Mouse (Mus musculus) megakaryocyte, adult 5-6 weeks (primary cell): ENCODE measurements around the gene Tnip3. TPM values are rescaled to one million over a fixed set of nuclear protein-coding genes. Genes with fewer than 3 reads are reported as not detected.
A peak's percentile ranks its signal among the peaks of the same experiment; 100 is the strongest.

ENCODE experiments used
- ATAC-seq: 2 replicates; pipeline ENCODE4 v1.8.0; 2016; ENCODE audit warnings: mild to moderate bottlenecking, inconsistent platforms; ENCODE audit not compliant: poor library complexity, severe bottlenecking
- total RNA-seq, 2 experiments: library from RNA; stranded (forward) in 1 of 2; stranded (reverse) in 1 of 2; fragments of 153-499, 151-499 nt in 1 of 2; fragments of 221-1000, 200-1000 nt in 1 of 2; gene quantifications; 2 replicates each; pipeline versions ENCODE4 v1.2.3 to v1.2.4; 2015 to 2017

Tnip3 gene
- total RNA-seq, 2 experiments from 2014 or later, result 2.6 to 3.9 TPM

DNA sequence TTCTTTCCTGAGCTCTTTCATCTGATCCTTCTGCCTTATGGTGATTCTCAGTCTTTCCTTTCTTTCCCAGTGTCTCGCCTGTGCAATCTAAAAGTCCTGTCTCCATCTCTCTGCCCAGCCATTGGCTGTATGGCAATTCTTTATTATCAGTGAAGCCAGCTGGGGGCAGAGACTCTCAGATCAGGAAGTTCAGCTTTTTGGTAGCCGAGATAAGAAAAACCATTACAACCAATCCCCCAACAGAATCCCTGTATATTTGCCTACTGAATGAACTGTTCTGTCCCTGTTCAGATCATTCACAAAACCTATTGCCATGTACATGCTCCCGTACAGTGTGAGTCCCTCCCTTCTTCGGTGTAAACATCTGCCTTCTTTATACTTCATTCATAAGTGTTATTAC is 57.9 kb downstream of the Tnip3 start:
- no peak for ATAC-seq

DNA sequence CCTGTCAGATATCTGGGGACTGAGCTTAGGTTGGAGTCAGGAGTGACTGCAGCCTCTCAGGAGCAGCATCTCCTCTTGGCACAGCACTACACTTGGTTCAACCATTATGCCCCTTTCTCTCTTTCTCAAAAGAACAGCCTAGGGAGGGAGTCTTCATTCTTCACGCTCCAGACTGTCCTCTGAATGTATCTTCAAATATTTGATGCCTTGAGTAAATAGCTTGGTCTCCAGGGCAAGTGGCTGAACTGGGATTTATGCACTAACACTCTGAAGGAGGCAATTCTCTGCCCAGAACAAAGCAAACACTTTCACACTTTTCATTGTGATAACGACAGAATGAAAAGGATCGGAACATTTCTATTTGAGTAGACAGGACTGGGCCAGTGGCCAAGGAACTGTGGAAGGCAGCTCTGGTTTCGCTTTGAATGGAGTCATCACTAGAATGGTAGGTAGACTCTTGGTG is 59.8 kb downstream of the Tnip3 start:
- ATAC-seq, result peak; percentile 28

DNA sequence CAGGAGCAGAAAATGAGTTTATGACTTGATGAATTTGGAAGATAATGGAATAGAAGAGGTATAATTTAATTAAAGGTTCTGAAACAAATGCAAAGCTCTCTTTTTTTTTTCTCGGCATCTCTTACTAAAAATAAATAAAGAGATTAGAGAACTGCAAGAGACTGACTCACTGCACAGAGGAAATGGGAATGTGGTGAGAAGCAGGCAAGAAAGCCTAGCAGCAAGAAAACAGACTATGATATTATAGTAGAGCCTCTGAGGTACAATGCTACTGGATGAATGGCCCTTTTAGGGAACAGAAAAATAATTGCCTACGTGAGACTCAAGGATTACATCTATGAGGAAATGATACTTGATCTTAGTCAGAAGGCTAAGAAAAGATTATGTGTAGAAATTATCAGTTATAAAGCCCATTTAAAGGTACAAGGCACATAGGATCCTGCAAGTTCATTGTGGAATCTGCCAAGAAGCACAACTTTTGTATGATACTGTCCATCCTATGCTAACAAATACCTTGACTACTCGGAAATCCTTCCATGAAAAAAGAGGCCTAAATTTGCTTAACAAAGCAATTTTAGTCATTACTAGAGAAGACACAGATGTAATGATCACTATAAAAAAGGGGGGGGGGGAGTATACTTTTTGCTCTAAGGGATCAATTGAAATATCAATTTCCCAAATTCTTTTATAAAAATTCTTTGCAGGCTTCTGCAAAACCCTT is 60.4 kb downstream of the Tnip3 start:
- peak; percentile 79 for ATAC-seq

DNA sequence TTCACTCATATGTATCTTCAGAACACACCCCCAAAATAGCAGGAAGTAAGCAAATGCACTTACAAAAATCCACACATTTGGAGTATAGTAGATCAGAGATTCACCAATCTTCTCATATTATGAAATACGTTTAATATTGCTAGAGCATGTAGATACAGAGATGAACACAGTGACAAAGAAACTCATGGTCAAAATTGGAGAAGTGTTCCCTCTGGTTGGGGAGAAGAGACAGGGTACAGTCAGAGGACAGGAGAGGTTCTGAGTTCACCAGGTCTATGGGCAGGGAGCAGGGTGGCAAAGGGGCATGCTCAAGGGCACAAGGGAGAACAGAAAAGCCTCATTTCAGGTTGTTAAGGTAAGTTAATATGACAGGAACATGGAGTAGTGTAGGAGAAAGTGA is 63.7 kb downstream of the Tnip3 start:
- ATAC-seq, result peak; percentile 60

DNA sequence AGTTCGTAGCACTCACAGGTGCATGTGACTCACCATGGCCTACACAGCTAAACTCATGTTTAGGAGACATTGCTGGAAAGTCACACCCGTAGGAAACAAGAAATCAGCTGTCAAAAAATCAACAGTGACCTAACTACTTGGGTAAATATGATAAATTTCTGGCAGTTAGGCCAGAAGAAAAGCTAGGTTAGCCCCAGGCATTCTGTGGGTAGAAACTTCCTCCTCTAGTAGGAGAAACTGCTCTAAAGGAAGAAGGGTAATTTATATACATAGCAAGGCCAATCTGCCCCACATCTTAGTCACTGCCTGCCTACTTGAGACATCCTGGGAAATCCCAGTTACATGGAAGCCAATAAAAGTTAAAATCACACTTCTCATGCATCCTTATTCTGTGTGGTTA is 64.9 kb downstream of the Tnip3 start:
- no peak for ATAC-seq

DNA sequence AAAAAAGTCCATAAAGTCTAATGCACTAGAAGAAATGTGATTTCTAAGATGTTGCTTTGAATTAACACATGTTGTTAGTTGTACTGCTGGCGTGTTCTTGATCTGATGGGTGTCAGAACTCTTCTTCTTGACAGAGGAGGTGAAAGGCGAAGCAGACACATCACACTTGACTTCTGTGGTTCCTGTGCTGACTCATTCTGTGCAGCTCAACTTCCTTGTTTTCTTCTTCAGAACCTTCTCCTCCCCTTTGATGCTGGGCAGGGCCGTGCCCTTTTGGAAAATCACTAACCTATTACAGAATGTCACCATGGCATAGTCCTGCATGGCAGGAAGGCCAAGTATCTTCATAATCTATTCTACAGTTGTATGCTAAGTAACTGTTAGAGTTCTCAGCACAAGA is 69.1 kb downstream of the Tnip3 start:
- ATAC-seq, result peak; percentile 90

DNA sequence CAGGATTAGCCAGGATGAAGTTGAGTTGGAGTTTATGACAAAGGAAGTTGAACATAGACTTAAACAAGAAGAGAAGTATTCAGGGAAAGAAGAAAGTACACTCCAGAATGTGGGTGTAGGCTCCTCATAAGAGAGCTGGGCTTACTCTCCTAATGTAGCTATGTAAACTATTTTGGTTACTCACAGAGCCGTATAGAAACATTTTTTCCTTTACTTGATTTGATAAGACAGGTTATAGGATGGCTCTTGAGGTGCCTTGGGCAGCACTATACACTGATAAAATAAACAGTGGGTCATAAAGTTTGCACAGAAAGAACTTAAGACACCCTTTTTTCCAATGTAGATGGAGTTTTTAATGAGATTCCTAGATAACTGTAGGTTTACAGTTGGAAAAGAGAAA is 70.3 kb downstream of the Tnip3 start:
- no peak for ATAC-seq

DNA sequence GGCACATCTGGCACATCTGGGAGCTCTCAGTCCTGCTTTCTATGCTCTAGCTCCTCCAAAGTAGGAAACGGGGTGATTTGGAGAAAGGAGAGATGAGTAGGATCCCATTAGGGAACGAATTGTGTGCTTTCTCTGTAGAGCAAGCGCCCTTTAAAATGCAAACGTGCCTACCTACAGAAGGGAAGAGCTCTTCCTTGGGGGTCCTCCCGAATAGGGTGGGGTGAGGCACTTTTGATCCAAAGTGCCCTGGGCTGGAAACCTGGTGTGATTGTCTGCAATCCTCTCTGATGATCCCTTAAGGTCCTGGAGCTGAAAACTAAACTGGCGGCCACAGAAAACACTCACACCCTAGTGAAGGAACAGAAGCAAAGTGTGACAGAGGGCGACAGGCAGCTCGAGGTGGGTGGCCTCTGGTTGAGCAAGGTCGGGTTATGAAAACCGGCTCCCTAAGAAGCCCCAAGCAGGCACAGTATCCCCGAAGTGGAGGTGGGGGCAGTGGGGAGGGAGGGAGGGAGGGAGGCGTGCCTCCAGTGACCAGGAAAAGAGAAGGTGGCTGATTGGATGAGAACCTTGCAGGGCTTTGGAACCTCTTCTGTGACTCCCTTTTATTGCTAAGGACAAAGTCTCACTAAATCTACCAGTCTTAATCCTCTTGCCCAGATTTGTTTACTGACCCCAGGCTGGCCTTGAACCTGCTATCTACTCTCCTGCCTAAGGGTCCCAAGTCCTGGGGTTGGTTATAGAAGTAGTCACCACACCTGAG is 72.1 kb downstream of the Tnip3 start:
- no peak for ATAC-seq

DNA sequence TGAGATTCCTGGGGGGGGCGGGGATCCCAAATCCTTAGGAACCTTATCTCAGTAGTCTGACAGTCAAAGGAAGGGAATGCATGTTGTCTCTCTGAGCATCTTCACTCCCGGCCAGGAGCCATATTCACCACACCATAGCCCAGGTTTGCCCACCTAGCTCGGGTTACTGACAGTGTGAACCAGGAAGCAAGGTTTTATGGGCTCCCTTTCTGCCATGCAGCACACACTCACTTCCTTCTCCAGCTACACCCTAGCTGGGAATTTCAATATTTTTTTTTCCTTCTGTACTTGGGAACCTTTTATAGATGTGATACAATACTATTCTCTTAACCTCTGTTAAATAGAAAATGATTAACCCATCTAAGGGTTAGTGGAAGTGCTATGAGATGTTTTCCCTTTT is 73.4 kb downstream of the Tnip3 start:
- ATAC-seq, result no peak

DNA sequence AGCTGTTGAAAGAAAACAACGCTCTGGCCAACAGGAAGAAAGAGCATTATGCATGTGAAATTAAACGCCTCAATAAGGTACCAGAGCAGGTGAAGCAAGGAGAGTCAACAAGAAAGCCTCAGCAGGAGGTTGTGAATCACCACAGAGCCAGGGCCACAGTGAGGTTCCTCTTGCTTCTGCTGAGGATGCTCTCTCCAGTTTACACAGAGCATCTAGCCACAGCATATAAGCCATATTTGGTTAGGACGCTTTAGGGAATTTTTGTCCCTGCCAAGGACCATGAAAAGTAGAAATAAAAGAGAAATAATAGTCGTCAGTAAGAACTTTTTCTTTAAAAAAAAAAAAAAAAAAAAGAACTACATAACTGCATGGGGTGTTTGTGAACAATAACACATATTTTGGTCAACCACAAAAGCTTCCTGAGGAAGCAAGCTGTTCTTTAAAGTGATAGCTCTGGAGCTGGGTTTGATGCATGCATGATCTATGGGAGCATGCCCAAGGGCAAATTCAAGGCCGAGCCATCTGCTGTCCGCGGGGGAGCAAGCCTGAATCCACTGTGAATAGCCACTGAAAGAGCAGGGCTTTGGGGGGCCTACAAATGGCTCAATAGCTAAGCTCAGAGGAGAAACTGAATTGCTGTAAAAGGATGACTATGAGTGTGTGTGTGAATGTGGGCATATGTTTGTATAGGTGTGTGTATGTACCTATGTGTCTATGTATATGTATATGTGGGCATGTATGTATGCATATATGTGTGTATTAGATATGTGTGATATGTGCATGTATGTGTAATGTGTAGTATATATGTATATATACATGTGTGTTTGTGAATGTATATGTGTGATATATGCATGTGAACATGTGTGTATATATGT is 75.0 kb downstream of the Tnip3 start:
- peak; percentile 60 for ATAC-seq

DNA sequence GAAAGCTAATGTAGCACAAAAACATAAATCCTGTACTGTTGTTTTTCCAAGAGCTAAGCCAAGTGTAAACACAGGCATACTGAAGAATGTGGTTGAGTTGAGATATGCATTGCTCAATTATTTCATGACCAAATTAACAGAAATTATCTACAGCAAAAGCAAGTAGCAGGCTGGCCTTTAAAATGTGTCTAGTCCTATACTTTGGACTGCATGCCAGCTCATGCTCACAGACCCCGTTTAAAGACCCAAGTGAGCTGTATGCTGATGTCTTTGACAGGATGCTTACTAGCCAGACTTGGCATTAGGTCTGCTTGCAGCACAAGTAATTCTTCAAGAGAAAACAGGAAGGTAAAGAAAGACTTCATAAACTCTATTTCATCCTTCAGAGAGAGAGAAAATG is 75.8 kb downstream of the Tnip3 start:
- ATAC-seq, result no peak

DNA sequence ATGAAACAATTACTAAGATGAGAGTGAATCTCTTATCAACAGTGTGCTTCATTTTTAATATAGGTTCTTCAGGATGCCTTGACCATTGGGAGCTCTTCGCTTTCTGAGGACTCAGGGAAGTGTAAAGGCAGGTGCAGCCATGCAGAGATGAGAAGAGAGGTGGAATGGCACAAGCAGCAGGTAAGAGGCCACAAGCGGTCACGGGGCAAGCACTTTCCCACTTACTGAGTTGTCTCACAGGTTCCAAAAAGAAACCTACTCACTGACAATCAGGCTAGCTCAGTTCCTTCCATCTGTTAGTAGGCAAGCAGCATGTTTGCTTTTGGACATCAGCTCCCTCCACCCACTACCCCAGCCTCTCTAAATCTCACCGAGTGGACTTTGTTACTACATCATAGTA is 80.7 kb downstream of the Tnip3 start:
- ATAC-seq, result no peak; the same call in 1 of the 2 replicates

DNA sequence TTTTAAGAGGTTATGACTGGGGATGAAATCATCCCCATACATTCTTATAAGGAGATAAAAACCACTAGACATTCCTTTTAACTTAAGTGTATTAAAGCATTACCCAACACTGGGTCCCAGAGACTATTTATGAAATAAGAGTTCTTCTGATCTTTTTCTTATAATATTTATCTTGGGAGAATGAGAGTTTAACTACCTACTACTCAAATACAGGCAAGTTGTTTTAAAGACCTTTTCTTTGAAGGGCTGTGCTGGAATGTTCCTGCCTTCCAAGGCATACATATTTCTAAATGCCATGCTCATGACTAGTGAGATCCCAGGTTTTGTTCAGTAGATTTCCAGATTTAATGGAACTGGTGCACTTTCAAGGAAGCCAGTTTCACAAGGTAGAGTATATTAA is 81.8 kb downstream of the Tnip3 start:
- ATAC-seq, result no peak

DNA sequence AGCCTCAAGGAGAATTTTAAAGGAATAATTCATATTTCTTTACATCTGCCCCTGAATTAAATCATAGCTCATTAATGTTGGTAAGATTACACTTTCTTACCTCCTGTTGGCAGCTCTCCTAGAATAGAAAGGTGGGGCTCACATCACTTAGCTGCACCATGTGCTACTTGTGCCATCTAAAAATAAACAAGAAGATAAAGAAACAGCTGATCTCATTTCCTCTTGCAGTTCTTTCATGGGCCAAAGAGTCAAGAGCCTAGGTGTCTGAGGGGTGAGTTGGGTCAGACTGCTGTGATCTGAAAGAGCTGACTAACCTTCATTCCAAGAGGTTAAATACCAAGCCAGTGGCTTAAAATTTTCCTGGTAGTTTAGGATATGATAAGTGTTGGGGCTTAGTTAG is 86.7 kb downstream of the Tnip3 start:
- peak; percentile 59 for ATAC-seq

DNA sequence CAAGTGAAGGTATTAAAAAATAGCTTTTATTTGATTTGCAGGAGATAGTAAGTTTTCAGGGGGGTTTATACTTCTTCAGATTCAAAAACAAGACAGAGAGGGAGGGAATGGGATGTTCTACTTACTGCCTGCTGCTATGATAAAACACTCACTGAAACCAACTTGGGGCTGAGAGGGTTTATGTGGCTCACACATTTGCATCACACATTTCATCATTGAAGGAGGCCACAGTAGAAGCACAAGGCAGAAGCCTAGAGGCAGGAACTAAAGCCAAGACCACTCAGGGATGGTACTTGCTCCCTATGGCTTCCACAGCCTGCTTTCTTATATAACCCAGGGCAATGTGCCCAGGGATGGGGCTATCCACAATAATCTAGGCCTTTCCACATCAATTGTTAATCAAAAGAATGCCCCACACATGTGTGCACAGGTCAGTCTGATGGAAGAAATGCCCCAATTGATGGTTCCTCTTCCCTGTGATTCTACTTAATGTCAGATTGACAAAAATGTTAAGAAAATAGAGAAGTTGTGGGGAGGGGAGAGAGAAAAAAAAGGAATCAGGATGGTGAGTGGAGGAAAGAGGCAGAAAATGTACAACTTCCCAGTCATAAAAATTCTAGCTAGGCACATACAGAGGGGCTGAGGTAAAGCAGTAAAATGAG is 88.9 kb downstream of the Tnip3 start:
- peak; percentile 69 for ATAC-seq

DNA sequence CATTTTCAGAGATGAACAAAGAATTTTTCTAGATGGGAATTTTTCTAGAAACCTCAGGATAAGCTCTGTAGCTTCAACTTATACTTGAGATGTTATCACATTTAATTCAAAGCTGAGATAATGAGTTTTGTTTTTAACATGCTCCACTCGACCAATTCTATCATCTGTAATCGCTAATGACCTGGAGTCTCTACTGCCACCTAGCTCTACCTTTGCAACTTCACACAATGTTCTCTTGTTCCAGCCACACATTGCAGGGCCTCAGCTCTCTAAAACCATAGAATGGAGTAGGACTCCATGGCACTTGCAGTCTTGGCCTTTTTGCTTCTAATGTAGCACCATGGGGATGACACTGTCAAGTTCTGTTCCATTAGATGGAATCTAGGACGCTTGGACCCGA is 90.5 kb downstream of the Tnip3 start:
- no peak; the same call in 1 of the 2 replicates for ATAC-seq

DNA sequence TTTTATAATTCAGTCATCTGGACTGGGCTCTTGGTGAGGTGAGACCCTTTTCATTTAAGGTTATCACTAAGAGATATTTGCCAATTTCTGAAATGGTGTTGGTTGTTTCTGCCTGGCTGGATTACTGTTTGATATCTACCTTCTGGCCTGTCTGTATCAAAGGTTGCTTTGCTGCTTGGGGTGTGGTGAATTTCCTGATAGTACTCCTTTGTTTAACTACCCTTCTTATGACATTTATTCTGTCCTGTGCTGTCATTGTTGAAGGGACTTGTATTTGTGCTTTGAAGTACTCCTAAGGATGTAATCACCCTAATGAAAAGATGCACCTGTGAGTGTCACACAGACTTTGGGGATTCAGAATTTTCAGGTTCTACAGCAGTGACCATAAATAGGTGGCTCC is 96.1 kb downstream of the Tnip3 start:
- ATAC-seq, result no peak

DNA sequence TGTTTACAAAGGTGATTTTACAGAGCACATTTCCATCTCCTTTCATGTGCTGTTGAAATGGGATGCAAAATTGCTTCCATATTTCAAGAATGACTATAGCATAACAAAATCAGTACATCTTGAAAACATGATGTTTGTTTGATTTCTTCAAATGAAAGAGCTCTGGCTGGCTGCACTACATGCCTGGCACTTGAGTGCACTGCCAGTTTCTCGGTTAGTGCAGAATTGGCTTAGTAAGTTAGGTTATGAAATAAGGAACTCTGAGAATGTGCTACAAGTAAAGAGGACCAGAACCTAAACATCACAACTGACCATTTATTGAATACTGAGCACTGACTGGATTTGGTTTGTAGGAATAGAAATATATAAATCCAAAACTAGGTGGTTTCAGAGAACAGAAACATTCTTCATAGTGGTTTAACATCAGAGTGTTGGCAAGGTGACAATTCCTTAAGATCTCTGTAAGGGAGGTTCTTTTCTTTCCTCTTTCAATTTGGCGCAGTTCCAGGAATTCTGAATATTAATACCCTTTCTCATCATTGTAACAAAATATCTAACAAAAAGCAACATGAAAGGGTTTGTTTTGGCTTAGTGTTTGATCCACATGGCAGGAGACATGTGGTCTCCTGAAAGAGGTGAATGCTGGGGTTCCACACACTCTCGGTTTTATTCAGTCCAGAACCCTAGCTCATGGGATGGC is 98.1 kb downstream of the Tnip3 start:
- no peak for ATAC-seq

DNA sequence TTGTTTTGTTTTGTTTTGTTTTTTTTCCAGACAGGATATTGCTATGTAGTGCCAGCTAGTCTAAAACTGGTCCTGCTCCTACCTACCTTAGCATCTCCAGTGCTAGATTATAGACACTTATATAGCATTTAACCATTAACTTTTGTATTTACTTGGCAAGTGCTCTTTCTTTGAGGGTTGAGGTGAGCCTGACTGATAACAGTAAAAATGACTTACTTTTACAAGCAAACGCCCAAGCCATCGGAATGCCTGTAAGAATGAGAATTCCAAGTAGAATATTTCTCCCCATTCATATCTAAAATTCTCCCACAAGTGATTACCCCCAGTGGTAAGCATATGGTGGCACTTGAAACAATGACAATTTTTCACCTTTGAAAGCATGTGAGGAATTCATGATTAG is 105.5 kb downstream of the Tnip3 start:
- no peak for ATAC-seq

DNA sequence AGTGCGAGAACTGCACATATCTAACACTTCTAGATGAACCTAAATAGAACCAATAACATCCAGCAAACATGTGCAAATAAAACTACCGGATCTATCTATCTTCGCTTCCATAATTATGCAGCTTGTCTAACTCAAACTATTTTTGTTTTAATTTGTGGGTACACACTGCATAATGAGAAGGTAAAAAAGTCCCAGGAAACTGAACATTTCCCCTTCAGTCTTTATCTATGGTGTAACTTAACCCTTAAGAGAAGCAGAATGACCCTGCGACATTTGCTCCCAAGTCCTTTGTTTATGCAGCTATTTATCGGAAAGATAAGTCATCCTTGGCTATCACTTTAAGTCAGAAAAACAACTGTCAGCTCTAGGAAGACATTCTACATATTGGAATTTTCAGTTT is 107.1 kb downstream of the Tnip3 start:
- no peak for ATAC-seq
